Mouse (Mus musculus): Measurements from ENCODE around the gene Zfp366. TPM values are rescaled to one million over a fixed set of nuclear protein-coding genes. Genes with fewer than 3 reads are reported as not detected.
"Not testable (repeated sequence)": the region's sequence is repeated elsewhere in the genome, so short reads cannot be mapped to it uniquely, and the experiment has no call there.

Zfp366 gene
- polyA plus RNA-seq, 1 experiment = not detected

GRCm38 (mm10) chr13:99158773-99159172 is 25.9 kb upstream of the Zfp366 start:
- Histone ChIP-seq H3K27me3 (replicated peaks) (peaks cover 28% of the 10 kb centered on the region), H3K36me3 (replicated peaks; ENCODE audit: low read length) (no peaks in the 10 kb centered on the region), H3K9me3 (peaks cover 37% of the 10 kb centered on the region), H3K4me3 (replicated peaks) (no peak overlapping the region), H3K4me1 (no peaks in the 10 kb centered on the region)
- TF ChIP-seq GATA1 (IDR thresholded peaks at IDR 0.05; ENCODE audit: borderline replicate concordance, low read length) = no peak
- TF ChIP-seq FLI1 (IDR thresholded peaks at IDR 0.05; ENCODE audit: low read length) = no peak

- Histone ChIP-seq H3K36me3 (replicated peaks; ENCODE audit: low read length) (no peaks in the 10 kb centered on the region), H3K4me3 (replicated peaks) (no peak overlapping the region), H3K27me3 (replicated peaks) (peaks cover 29% of the 10 kb centered on the region), H3K4me1 (peaks cover 4% of the 10 kb centered on the region; the same call in 1 of the 2 replicates), H3K9me3 (peaks cover 2% of the 10 kb centered on the region; the same call in 1 of the 2 replicates)
- TF ChIP-seq FLI1 (IDR thresholded peaks at IDR 0.05; ENCODE audit: low read length) = no peak
- no peak for TF ChIP-seq GATA1 (IDR thresholded peaks at IDR 0.05; ENCODE audit: borderline replicate concordance, low read length)
Measured at GRCm38 (mm10) chr13:99163071-99163470, 21.6 kb upstream of the Zfp366 start.

- no peak for TF ChIP-seq FLI1 (IDR thresholded peaks at IDR 0.05; ENCODE audit: low read length)
- no peak for TF ChIP-seq GATA1 (IDR thresholded peaks at IDR 0.05; ENCODE audit: borderline replicate concordance, low read length)
- Histone ChIP-seq H3K36me3 (replicated peaks; ENCODE audit: low read length) (no peaks in the 10 kb centered on the region), H3K27me3 (replicated peaks) (peaks cover 29% of the 10 kb centered on the region), H3K9me3 (peaks cover 2% of the 10 kb centered on the region; the same call in 1 of the 2 replicates), H3K4me3 (replicated peaks) (no peak overlapping the region), H3K4me1 (peaks cover 4% of the 10 kb centered on the region; the same call in 1 of the 2 replicates)
Measured at GRCm38 (mm10) chr13:99163521-99164359, 20.9 kb upstream of the Zfp366 start.

GRCm38 (mm10) chr13:99164360-99164759 is 20.3 kb upstream of the Zfp366 start:
- Histone ChIP-seq H3K9me3 (peaks cover 2% of the 10 kb centered on the region; the same call in 1 of the 2 replicates), H3K36me3 (replicated peaks; ENCODE audit: low read length) (no peaks in the 10 kb centered on the region), H3K27me3 (replicated peaks) (peaks cover 29% of the 10 kb centered on the region), H3K4me3 (replicated peaks) (no peak overlapping the region), H3K4me1 (peaks cover 4% of the 10 kb centered on the region; the same call in 1 of the 2 replicates)
- TF ChIP-seq FLI1 (IDR thresholded peaks at IDR 0.05; ENCODE audit: low read length) (no peak), GATA1 (IDR thresholded peaks at IDR 0.05; ENCODE audit: borderline replicate concordance, low read length) (no peak)

- Histone ChIP-seq H3K9me3 (no peaks in the 10 kb centered on the region), H3K36me3 (replicated peaks; ENCODE audit: low read length) (no peaks in the 10 kb centered on the region), H3K4me1 (peaks cover 14% of the 10 kb centered on the region), H3K4me3 (replicated peaks) (no peak overlapping the region), H3K27me3 (replicated peaks) (peaks cover 16% of the 10 kb centered on the region)
- no peak for TF ChIP-seq FLI1 (IDR thresholded peaks at IDR 0.05; ENCODE audit: low read length)
- TF ChIP-seq GATA1 (IDR thresholded peaks at IDR 0.05; ENCODE audit: borderline replicate concordance, low read length) = no peak
Measured at GRCm38 (mm10) chr13:99169401-99169800, 15.2 kb upstream of the Zfp366 start.

- Histone ChIP-seq H3K9me3 (no peaks in the 10 kb centered on the region), H3K36me3 (replicated peaks; ENCODE audit: low read length) (no peaks in the 10 kb centered on the region), H3K27me3 (replicated peaks) (peaks cover 16% of the 10 kb centered on the region), H3K4me3 (replicated peaks) (peak overlapping the region; percentile 2), H3K4me1 (peaks cover 20% of the 10 kb centered on the region)
- TF ChIP-seq GATA1 (IDR thresholded peaks at IDR 0.05; ENCODE audit: borderline replicate concordance, low read length) (no peak), FLI1 (IDR thresholded peaks at IDR 0.05; ENCODE audit: low read length) (no peak)
Measured at GRCm38 (mm10) chr13:99170337-99170736, 14.3 kb upstream of the Zfp366 start.

- Histone ChIP-seq H3K36me3 (replicated peaks; ENCODE audit: low read length) (no peaks in the 10 kb centered on the region), H3K9me3 (no peaks in the 10 kb centered on the region), H3K4me3 (replicated peaks) (no peak overlapping the region), H3K27me3 (replicated peaks) (peaks cover 7% of the 10 kb centered on the region), H3K4me1 (peaks cover 23% of the 10 kb centered on the region)
- no peak for TF ChIP-seq GATA1 (IDR thresholded peaks at IDR 0.05; ENCODE audit: borderline replicate concordance, low read length)
- TF ChIP-seq FLI1 (IDR thresholded peaks at IDR 0.05; ENCODE audit: low read length) = no peak
Measured at GRCm38 (mm10) chr13:99173849-99174248, 10.8 kb upstream of the Zfp366 start.

- peaks cover 59% of the 10 kb centered on the region for H3K27me3 ChIP-seq (replicated peaks)
Measured at GRCm38 (mm10) chr13:99182828-99183227, 1.8 kb upstream of the Zfp366 start.

GRCm38 (mm10) chr13:99183257-99183895 is 1.2 kb upstream of the Zfp366 start:
- H3K4me1 ChIP-seq = 0 out of 2 replicates have a peak, but pooled peaks cover 5% of the 10 kb centered on the region
- H3K27me3 ChIP-seq (replicated peaks) = peaks cover 61% of the 10 kb centered on the region
- no peak overlapping the region for H3K4me3 ChIP-seq (replicated peaks)
- TF ChIP-seq GATA1 (IDR thresholded peaks at IDR 0.05; ENCODE audit: borderline replicate concordance, low read length) (no peak), FLI1 (IDR thresholded peaks at IDR 0.05; ENCODE audit: low read length) (no peak)
- H3K9me3 ChIP-seq = no peaks in the 10 kb centered on the region
- H3K36me3 ChIP-seq (replicated peaks; ENCODE audit: low read length) = no peaks in the 10 kb centered on the region

More at GRCm38 (mm10) chr13:99182828-99183227, 1.8 kb upstream of the Zfp366 start:
- H3K4me1 ChIP-seq; H3K36me3 ChIP-seq (replicated peaks; ENCODE audit: low read length); H3K9me3 ChIP-seq; H3K4me3 ChIP-seq (replicated peaks): not testable (repeated sequence)

- Histone ChIP-seq H3K9me3 (no peaks in the 10 kb centered on the region), H3K36me3 (replicated peaks; ENCODE audit: low read length) (no peaks in the 10 kb centered on the region), H3K27me3 (replicated peaks) (peaks cover 61% of the 10 kb centered on the region), H3K4me1 (peaks cover 8% of the 10 kb centered on the region), H3K4me3 (replicated peaks) (no peak overlapping the region)
- TF ChIP-seq FLI1 (IDR thresholded peaks at IDR 0.05; ENCODE audit: low read length) = no peak
- no peak for TF ChIP-seq GATA1 (IDR thresholded peaks at IDR 0.05; ENCODE audit: borderline replicate concordance, low read length)
Measured at GRCm38 (mm10) chr13:99185573-99185972, 950 bp downstream of the Zfp366 start.
